Mouse (Mus musculus) left cerebral cortex, postnatal 10 days (tissue): ENCODE results near the gene Trank1. TPM values are rescaled to one million over a fixed set of nuclear protein-coding genes. Genes with fewer than 3 reads are reported as not detected.

Source experiments
- DNase-seq, 2 experiments: peaks; one replicate each; pipeline ENCODE4 v3.0.0; 2021 to 2022; ENCODE audit warnings: low spot score in 2 of 2, mixed read lengths in 1 of 2; ENCODE audit errors: extremely low spot score in 1 of 2
- intact Hi-C: fragments of 180-260 bp; cut with DNase I; formaldehyde crosslinking; loops from one replicate; pipeline ENCODE4 v1.15.1; 2025
- total RNA-seq, 2 experiments: library from RNA; stranded (reverse); gene quantifications; 2 replicates each; pipeline ENCODE4 v1.2.3; 2021

Trank1 gene
- total RNA-seq, 2 experiments from 2014 or later, result 189 to 196 TPM

DNA sequence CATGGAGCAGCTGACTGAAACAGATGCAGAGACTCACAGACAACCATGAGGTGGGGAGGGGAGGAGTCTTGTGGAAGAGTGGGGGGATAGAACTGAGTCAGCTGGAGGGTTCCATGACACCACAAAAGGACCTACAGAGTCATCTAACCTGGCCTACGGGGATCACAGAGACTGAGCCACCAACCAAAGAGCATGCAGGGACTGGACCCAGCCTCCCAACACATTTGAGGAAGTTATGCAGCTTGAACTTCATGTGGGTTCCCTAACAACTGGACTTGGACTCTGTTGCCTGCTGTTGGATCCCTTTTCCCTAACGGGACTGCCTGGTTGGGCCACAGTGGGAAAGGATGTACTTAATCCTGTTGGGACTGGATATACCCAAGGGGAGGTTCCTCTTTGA is 16.2 kb upstream of the Trank1 start:
- intact Hi-C loops, result no loop called here
- no peak for DNase-seq

DNA sequence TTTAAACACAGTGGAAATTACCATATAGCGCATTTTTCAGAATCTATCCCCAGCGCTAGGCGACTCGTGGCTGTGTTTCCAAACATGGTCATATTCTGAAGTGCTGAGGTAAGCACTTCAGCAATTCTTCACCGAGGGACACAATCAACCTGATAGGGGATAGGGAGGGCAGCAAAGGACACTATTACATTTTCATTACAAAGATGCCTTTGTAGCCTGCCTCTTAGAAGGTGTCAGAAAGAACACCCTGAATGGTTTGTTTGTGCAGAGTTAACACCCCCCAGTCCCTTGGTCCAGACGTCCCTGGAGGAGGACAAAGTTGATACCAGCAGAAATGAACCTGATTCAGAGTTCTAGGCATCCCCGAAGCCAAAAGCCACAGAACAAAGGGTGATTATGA is 15.1 kb upstream of the Trank1 start:
- no peak for DNase-seq
- intact Hi-C loops, result no loop called here

DNA sequence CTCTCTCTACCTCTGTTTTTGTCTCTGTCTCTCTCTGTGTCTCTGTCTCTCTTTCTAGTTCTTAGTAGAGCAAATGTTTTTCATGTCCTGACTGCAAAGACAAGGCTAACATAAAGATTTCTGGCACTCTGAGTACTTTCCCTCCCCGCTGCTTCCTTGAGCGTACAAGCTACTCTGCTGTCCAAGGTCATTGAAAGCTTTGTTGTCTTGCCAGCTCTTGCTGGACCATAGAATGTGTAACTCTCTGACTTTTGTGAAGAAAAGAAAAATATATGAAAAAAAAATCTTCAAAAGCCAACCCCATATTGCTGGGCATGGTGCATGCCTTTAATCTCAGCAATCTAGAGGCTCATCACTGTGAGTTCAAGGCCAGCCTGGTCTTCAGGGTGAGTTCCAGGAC is 12.9 kb upstream of the Trank1 start:
- intact Hi-C loops, result no loop called here
- no peak for DNase-seq

DNA sequence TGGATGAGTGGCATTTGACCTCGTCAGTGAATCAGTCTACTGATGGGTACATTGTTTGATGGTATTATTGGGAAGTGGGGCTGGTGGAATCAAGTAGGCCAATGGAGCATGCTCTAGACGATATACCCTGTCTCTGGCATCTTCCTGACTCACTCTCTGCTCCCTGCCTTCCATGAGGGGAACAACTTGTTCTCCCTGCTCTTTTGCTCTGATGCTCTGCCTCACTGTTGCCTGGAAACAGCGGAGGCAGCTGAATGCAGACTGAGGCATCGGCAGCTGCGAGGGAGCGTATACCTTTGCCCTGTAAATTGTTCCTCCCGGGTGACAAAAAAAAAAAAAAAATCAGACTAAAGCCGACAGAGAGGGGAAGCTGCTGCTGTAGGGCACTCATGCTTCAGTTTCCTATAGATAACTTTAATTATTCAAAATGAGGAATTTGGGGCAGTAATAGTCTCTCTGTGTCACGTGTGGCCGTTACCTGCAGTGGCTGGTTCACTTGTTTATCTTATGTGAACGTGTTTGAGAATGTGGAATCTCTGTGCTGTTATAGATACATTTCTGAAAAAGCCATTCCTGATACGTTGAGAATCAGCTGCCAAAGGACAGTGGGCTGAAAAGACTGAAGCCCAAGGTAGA is 9.2 kb upstream of the Trank1 start:
- no peak for DNase-seq
- intact Hi-C loops, result no loop called here

DNA sequence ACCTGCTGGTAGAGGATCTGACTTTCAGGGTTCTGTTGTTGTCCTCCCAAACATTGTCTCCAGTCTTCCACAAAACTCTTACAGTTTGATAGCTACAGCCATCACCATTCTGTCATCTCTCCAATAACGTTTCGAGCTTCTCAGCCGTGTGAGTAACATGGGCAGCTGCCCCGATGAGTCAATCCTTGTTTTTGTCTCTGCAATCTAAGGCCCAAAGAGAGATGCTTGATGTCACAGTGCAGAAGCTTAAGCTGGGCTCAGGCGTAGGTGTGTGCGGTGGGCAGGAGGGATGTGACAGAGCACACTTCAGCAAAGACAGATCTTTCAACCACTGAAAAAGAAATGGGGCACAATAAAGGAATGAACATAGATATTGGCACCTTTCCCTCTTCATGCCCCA is 7.5 kb upstream of the Trank1 start:
- no peak for DNase-seq
- intact Hi-C loops, result no loop called here

DNA sequence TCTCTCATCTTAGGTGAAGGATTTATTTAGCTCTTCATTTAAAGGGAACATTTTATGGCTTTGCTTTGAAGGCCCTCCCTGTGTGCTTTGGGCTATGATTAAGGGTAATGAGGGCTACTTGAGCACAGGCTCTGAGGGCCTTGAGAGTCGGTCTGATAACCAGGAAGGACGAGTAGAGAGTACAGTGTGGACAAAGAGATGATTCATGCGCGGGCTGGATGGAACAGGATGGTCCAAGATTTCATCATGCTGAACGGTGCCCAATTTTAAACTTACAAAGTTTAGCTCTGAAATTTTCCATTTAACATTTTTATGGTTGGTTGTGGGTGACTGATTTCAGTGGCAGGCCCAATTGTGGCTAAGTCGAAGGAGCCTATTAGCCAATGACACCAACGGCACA is 5.4 kb upstream of the Trank1 start:
- intact Hi-C loops, result no loop called here
- no peak for DNase-seq

DNA sequence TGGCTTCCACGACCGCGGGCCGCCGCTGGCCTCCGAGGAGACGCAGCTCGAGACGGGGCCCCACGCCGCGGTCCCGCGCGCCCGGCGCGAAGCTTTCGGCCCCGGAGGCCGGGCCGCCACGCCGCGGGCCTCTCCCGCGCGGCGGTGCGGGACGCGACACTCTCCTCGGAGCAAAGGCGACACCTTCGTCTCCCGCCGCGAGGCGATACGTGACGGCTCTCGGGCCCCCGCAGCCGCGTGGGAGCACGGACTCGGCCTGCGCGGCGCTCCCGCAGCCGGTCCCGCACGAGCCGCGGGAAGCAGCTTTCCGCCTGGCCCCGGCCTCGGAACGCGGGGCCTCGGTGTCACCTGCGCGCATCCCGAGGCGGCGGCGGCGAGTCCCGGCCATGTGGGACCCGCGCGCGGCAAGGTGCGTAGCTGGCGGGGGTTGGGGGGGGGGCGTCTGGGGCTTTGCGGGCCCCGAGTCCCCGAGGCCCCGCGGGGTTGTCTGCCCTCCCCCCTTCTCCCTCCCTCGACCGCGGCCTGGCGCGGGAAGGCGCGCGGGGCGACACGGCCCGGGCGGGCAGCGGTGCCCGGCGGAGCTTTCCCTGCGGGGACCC is 403 bp downstream of the Trank1 start:
- peak in 1 of 2 experiments; percentile 45 for DNase-seq
- intact Hi-C loops, result no loop called here

DNA sequence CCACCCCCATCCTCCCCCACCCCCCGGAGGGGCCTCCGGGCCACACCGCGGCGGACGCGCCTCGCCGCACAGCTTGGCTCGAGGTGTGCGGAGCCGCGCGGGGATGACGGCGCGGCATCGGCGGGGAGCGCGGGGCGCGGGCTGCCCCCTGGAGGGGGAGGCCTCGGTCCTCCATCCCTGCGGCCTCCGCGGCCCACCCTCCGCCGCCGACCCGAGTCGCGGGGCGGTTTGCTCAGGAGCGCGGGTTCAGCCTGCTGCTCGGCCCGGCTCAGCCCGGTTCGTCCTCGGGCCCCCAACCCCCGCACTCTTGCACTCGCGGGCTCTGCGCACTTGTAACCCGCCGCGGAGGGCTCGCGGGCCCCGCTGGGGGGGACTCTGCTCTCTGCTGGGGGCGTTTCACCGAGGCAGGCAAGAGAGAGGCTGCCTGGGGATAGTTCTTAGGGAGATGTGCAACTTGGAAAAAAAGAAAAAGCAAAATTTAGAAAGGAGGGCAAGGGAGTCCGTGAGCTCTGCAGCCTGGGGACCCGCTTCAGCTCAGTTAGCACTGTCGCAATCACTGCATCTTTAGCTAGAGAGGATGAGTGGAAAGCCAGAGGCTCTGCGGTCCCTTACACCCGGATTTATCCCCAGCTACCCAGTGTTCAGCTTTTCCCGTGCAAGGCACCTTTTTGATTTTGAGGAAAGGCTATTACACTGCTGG is 1.1 kb downstream of the Trank1 start:
- DNase-seq, result peak in 1 of 2 experiments; percentile 55
- intact Hi-C loops, result no loop called here

DNA sequence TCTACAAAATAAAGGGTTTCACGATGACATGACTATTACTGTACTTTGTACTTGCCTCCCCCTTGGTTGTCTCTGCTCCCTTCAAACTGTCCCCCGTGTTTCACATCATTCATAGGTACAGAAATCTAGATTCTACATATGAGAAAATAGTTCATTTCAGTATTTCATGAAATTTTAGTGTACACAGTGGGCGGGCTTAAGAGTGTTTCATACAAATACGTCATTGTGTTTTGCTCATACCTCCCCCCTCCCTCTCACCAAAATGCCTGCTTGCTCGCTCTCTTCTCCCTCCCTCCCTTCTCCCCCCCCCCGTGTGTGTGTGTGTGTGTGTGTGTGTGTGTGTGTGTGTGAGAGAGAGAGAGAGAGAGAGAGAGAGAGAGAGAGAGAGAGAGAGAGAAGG is 1.8 kb downstream of the Trank1 start:
- no peak for DNase-seq

DNA sequence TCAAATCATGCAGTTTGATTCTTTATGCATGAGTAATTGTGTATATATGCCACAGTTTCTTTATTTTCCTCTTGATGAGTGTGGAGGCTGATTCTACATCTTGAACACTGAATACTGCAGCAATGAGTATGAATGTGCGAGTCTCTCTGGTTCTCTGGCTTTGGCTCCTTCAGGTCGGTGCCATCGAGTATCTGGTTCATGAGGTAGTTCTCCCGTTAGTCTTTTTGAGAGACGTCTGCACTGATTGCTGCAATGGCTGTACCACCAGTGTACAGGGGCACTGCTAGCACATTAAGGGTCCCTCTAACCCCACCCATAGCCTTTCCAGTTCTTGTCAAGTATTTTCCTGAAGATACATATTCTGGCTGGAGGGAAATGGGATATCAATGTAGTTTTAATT is 2.3 kb downstream of the Trank1 start:
- intact Hi-C loops, result no loop called here
- no peak for DNase-seq

More for the DNA sequence above, 1.8 kb downstream of the Trank1 start:
- intact Hi-C loops, result no loop called here

DNA sequence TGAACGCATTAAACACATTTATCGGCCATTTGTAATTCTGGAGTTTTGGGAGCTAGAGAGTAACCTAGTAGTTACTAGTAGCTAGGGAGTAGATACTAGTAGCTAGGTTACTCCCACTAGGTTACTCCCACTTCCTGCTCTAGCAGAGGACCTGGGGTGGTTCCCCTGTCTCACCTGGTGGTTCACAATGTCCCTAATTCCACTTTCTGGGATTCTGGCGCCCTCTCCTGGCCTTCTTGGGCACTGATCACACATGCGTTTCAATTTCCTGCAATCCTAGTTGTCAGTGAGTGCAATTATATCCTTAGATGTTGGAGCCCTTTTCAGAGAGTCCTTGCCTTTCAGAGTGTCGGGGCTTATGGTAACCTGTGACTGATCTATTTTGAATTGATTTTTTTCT is 2.7 kb downstream of the Trank1 start:
- DNase-seq, result peak; percentile 50 to 56
- intact Hi-C loops, result no loop called here

DNA sequence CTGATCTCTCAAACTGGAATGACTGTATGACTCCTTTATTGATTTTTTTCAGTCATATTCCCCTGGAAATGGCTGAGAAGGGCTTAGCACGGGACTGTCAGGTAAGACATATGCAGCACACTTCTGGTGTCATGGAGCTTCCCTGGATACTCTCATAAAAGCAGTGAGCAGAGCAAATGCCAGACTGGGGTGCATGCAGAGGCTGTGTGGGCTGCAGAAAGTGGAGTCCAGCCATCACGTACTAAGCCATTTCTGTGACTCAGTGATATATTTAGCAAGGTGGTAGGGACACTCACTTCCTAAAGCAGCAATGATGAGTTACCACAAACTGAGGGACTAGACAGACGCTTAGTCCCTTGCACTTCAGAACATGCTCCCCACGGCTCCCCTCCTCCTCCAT is 9.4 kb downstream of the Trank1 start:
- DNase-seq, result no peak
- intact Hi-C loops, result no loop called here

DNA sequence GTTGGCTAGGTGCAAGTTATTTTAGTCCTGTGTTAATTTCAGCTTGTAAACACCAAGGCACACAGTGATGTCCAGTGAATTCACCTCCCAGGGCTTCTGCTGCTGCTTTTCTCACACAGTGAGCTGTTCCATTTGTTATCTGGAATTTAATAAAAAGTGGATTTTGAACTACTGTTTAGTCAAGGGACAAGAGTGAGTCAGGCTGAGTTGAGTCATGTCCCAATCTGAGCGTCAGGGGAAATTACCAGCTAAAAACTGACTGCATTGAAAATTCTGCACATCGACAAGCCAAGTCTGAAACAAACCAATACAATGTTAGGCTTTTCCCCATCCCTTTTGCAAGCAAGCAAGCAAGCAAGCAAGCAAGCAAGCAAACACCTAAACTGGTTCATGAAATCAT is 13.3 kb downstream of the Trank1 start:
- intact Hi-C loops, result no loop called here

DNA sequence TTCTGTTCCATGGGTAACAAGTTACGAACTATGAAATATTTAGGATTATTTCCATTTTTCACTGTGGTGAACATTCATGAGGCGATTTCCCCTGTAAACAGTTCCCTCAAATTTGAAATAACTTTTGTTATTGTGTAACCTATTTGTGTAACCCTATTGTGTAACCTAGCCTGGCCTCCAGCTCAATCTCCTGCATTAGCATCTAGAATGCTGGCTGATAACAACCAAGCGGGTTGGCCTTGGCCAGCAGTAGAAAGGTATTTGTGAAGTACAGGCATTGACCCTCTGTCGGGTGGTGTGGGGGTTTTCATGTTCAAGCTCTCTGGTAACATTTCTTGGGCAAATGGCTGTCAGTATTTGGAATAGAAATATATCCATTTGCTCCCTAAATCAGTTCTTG is 18.3 kb downstream of the Trank1 start:
- intact Hi-C loops, result no loop called here
- DNase-seq, result no peak

More for the DNA sequence above, 13.3 kb downstream of the Trank1 start:
- no peak for DNase-seq

DNA sequence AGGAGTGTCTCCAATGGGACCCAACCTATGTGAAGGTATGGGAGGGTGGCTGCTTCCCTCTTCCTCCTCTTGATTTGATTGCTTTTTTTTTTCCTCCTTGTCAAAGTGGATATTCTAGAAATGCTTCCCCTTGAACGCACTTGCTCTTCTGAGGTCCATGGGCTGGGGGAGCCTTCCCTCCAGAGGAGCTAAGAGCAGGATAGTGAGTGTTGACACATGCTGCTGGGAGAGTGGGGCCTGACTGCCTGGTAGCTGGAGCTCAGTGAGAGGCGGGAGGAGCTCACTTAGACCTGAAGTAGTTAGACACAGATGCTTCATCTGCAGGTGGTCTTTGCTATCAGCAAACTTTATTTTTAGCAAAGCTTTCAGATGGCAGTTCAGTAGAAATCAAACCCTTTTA is 22.3 kb downstream of the Trank1 start:
- intact Hi-C loops, result no loop called here

DNA sequence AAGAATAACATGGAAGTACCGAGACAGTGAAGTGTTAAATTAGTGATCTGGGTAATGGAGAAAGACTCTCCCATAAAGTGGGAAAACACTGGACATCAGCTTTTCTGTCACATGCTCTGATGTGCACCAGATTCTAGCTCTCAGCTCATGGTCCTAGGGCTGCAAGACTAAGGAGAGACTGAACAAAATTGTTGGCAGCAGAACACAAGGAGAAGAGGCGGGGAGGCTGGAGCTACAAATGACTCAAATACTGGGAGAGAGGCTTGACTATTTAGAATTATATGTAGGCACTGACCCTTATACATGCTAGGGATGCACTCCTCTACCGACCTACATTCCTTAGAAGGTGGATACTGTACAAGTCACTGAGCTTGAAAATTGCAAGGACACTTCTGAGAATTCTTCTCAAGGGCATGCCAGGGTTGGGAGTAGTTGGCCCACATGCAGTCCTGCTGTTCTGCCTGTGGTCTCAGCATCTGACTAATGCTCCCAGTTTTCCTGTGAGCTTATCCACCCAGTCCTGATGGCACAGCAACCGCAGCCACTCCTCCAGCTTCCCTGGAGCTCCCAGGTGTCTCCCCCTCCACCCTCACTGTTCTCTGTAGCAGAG is 23.1 kb downstream of the Trank1 start:
- intact Hi-C loops, result no loop called here
- DNase-seq, result no peak

More for the DNA sequence above, 22.3 kb downstream of the Trank1 start:
- no peak for DNase-seq

DNA sequence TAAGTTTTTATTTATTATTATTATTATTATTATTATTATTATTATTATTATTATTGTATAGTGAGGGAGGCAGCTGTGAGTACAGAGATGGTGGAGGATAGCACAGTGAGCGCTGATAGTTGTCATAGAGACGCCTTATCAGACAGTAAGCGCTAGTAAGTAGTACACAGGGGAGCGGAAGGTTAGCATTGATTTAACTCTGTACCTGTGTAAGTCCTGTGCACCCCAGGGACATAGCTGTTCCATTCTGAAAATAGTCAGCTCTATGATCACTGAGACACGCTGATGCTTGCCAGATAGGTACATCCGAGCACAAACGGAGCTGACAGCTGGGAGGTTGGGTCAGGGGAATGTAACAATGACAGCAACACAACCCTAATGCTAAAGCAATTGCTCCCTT is 39.7 kb downstream of the Trank1 start:
- DNase-seq, result no peak
- intact Hi-C loops, result no loop called here

DNA sequence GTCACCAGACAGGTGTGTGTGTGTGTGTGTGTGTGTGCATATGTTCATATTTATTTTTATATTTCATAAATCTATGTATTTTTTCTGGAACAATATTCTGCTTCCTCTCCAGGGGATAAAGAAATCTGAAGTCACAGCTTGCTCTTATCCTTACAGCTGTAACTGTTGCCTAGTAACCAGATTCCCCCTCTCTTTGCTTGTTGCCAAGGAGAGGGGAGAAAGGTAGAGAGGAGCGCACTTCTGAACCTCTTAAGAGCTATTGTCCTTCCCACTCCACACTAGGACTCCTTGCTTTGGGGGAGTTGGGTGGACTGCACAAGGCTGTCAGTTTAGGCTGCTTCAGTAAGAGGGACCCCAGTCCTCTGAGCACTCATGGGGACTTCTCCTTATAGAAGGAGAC is 40.1 kb downstream of the Trank1 start:
- no peak for DNase-seq

DNA sequence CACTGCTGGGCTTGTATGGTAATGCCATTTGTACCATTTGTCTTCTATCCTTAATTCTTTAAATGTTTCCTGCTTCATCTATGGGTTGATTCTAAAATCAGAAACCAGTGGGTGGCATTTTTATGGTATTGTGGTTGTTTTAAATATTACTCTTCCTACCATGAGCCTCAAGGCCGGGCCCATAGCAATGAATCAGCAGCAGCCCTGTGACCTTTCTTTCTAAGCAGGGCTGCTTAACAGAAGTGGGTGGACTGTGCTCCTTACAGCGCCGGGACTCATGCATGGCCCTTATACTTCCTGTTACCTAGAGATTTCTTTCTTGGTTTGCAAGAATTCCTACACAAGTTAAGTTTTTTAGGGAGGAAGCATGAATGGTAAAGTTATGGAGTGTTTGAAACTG is 41.1 kb downstream of the Trank1 start:
- DNase-seq, result no peak
- intact Hi-C loops, result no loop called here

More for the DNA sequence above, 40.1 kb downstream of the Trank1 start:
- intact Hi-C loops, result no loop called here

DNA sequence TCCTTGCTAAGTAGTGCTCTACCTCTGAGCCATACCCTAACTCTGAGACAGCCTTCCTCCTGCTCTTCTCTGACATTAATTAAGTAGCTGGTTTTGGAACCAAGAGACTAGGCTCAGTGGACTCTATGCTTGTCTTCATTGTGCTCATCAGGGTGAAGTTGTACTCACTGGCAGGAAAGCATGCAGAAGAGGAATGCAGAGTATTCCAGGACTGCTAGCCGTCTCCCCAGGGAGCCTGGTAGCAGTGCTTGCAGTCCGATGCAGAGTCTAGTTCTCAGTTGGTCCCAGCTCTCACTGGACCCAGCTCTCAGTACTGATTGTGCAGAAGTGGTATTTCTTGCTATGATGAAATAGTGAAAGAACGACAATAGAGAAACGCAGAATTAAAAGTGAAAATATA is 43.5 kb downstream of the Trank1 start:
- DNase-seq, result no peak

More for the DNA sequence above, 43.5 kb downstream of the Trank1 start:
- intact Hi-C loops, result no loop called here
